Mouse (Mus musculus) megakaryocyte, embryonic 14.5 days (primary cell): ENCODE results near the gene Cpa2. TPM values are rescaled to one million over a fixed set of nuclear protein-coding genes. Genes with fewer than 3 reads are reported as not detected.

ENCODE experiments used
- H3K27me3 ChIP-seq: replicated peaks from 2 replicates; pipeline ENCODE3; 2012; ENCODE audit warnings: inconsistent platforms
- H3K36me3 ChIP-seq: replicated peaks from 2 replicates; pipeline ENCODE3; 2012; ENCODE audit warnings: low read length, inconsistent platforms, mixed read lengths
- H3K4me1 ChIP-seq: 2 replicates; pipeline ENCODE4 v1.6.1; 2012; ENCODE audit warnings: inconsistent platforms
- H3K4me3 ChIP-seq: replicated peaks from 2 replicates; pipeline ENCODE3; 2012; ENCODE audit warnings: moderate library complexity, mild to moderate bottlenecking, inconsistent platforms
- H3K9me3 ChIP-seq: 2 replicates; pipeline ENCODE4 v1.6.1; 2012; ENCODE audit warnings: inconsistent platforms
- FLI1 ChIP-seq: IDR thresholded peaks from 2 replicates; pipeline ENCODE4 v1.6.1; 2012; ENCODE audit warnings: low read length, inconsistent platforms, mixed read lengths
- GATA1 ChIP-seq: IDR thresholded peaks from 3 replicates; pipeline ENCODE4 v1.6.1; 2012; ENCODE audit warnings: mixed read lengths, low read length, inconsistent platforms, borderline replicate concordance
- polyA plus RNA-seq: library from polyadenylated mRNA; stranded (reverse); fragments of >175 nt; gene quantifications from 2 replicates; pipeline ENCODE4 v1.2.3, GENCODE M21; 2012; ENCODE audit warnings: low replicate concordance; ENCODE audit not compliant: insufficient read depth

Gene Cpa2
- polyA plus RNA-seq, 1 experiment, result not detected

DNA sequence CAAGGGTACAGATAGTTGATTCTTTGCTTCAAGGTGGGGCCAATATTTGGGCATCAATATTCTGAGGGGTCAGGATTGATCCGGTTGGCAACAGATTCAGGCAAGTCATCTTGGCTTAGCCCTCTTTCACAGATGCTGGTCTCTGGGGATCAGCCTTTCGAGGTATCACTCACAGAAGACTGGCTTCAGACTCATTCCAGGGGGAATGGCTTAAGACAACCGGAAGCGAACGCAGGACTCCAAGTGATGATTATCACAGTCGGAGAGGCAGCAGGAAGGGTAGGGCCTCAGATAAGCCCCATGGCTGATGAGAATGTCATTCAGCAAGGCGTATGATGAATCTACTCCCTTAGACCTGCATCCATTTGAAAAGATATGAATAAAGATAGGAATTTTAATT is 53.0 kb downstream of the Cpa2 start:
- H3K9me3 ChIP-seq, result no peaks in the 10 kb centered on the region

DNA sequence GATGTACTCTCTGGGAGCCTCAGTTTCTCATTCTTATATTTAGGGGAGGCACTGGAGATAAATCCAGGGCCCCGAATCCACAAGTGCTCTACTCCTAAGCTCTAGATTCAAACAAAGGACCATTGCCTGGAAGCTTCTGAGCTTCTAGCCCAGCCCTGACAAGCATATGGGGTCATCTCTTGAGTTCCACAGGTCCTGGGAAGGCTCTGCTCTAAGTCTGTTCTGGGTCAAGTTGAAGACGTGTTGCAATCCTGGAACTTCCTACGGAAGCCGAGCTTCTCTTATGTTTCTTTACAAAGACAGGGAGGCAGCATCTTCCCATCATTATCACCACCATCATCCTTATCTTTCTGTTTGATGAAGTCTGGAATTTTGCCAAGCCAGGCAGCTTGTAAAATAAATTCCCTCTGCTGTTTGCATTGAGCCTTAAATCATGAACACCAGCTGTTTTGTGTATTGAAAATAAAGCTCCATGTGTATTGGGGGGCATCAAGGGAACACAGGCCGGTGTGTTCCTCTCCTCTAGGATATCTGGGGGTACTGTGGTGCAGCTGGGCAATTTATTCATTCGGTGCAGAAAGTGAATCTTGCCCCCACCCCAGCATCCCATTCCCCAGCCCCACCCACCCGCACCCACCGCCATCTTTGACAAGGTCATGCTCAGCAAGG is 55.0 kb downstream of the Cpa2 start:
- H3K4me3 ChIP-seq, result no peak overlapping the region
- H3K27me3 ChIP-seq, result peaks cover 42% of the 10 kb centered on the region
- no peaks in the 10 kb centered on the region for H3K36me3 ChIP-seq
- no peak for TF ChIP-seq FLI1
- TF ChIP-seq GATA1, result no peak
- no peaks in the 10 kb centered on the region for H3K4me1 ChIP-seq
- no peaks in the 10 kb centered on the region for H3K9me3 ChIP-seq

More for the DNA sequence above, 53.0 kb downstream of the Cpa2 start:
- Histone ChIP-seq H3K4me3 (no peak overlapping the region), H3K27me3 (peaks cover 50% of the 10 kb centered on the region), H3K4me1 (peaks cover 6% of the 10 kb centered on the region; the same call in 1 of the 2 replicates), H3K36me3 (no peaks in the 10 kb centered on the region)
- TF ChIP-seq GATA1 (no peak), FLI1 (no peak)

DNA sequence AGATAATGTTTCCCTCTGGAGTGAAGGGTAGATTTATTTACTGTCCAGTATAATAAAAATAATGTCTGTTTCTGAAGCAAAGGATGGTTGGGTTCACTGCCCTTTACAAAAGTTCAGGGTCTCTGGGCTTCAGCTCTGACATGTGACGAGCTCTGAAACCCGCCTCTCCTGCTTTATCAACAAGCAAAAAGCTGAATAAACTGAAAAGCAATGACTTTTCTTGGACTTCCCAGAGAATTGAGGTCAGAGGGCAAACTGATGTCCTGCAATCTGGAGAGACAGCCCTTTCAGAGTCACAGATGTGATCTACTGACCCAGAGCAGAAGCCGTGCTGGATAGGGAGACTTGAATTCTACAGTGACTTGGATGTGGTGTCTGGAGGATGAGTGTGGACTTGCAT is 58.7 kb downstream of the Cpa2 start:
- peaks cover 35% of the 10 kb centered on the region for H3K27me3 ChIP-seq
- no peak for TF ChIP-seq FLI1
- TF ChIP-seq GATA1, result no peak

DNA sequence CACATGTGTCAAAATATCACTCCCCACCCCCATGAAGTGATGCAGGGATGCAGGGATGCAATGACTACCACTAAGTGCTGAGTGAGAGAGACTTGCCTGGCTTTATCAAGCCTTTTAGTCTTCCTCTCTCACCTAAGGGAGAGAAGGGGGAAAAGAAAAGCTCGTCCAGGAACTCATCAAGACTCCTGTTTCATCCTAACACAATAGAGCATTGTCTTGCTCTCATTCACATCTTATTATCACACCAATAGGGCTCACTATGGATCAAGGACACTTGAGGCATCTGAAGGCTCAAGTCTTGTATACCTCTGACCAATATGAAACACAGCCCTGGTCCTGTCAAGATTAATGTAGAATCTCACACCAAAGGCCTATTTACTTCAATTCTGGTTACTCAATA is 59.6 kb downstream of the Cpa2 start:
- Histone ChIP-seq H3K36me3 (no peaks in the 10 kb centered on the region), H3K27me3 (peaks cover 35% of the 10 kb centered on the region), H3K4me3 (no peak overlapping the region), H3K4me1 (no peaks in the 10 kb centered on the region), H3K9me3 (no peaks in the 10 kb centered on the region)
- TF ChIP-seq FLI1 (no peak), GATA1 (no peak)

More for the DNA sequence above, 58.7 kb downstream of the Cpa2 start:
- no peak overlapping the region for H3K4me3 ChIP-seq
- no peaks in the 10 kb centered on the region for H3K9me3 ChIP-seq
- no peaks in the 10 kb centered on the region for H3K36me3 ChIP-seq
- no peaks in the 10 kb centered on the region for H3K4me1 ChIP-seq

DNA sequence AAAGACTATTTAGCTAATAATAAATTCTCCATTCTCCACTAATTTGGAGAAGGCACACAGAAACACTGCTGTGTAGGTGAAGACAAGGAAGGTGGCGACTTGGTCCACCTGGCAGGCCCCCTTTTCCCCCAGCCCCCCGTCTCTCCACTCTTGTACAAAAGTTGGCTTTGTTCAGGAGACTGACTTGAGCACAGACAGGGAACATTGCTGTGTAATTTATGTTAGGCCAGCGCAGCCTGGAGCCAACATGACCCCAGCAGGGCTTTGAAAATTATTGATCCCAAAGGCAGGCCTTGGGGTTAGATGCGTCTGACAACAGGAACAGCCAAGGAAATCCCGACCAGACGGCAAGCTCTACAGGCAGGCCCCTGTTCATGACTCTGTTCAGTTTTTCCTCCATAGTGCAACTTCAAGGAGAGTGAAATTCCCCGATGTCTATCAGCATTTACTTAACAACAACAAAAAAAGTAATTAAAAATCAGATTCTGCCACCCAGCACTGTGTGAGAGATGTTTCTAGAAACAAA is 63.0 kb downstream of the Cpa2 start:
- H3K27me3 ChIP-seq, result peaks cover 23% of the 10 kb centered on the region
- H3K4me1 ChIP-seq, result no peaks in the 10 kb centered on the region
- H3K4me3 ChIP-seq, result no peak overlapping the region
- no peak for TF ChIP-seq FLI1
- TF ChIP-seq GATA1, result no peak
- no peaks in the 10 kb centered on the region for H3K36me3 ChIP-seq
- H3K9me3 ChIP-seq, result no peaks in the 10 kb centered on the region

- Histone ChIP-seq H3K4me3 (no peak overlapping the region), H3K27me3 (peaks cover 23% of the 10 kb centered on the region), H3K4me1 (no peaks in the 10 kb centered on the region), H3K9me3 (no peaks in the 10 kb centered on the region), H3K36me3 (no peaks in the 10 kb centered on the region)
- TF ChIP-seq GATA1 (no peak), FLI1 (no peak)
These were observed 63.7 kb downstream of the Cpa2 start for GRCm38 (mm10) chr6:30605111-30605510.

DNA sequence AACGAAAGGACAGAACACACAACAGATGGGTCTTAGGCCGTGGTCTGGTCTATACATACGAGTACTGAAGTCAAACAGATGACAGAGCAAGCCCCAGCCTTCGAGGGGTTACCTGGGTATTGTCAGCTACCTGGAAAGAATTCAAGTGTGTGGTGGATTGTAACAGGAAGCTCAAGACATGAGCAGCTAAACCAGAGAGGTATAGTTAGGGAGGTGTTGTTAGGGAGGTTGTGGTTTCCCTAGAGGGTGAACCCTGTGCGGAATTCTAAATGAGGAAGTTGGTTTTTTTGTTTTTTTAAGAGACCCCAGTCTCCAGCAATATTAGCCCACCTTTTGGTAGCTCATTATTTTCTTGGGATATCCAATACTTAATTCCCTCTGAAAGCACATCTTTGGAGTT is 64.3 kb downstream of the Cpa2 start:
- Histone ChIP-seq H3K36me3 (no peaks in the 10 kb centered on the region), H3K4me3 (no peak overlapping the region), H3K4me1 (no peaks in the 10 kb centered on the region), H3K9me3 (no peaks in the 10 kb centered on the region), H3K27me3 (peaks cover 24% of the 10 kb centered on the region)
- TF ChIP-seq FLI1 (no peak), GATA1 (no peak)

DNA sequence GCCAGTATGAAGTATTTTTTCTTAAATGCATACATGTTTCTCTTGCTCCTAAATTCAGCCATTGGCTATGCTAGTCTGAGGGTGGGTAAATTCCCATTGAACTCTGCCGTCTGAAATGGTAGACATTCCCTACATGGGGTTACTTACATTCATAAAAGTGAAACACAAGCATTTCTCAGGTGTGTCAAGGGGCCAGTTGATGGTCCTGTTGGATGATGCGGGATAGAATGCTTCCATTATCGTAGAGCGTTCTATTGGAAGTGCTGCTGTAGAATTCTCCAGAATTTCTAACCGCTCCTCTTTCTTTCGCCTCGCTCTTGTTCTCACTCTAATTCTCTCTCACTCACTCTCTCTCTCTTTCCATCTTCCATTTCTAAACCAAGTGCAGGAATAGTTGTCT is 69.3 kb downstream of the Cpa2 start, which contains the start of gene Cpa5:
Gene Cpa5 (plus strand): TSS at position 301 of the 400 bp plus-strand sequence.
- TF ChIP-seq GATA1 (no peak), FLI1 (no peak)
- Histone ChIP-seq H3K36me3 (no peaks in the 10 kb centered on the region), H3K27me3 (peaks cover 53% of the 10 kb centered on the region), H3K4me3 (no peak within 1 kb of the TSS), H3K9me3 (no peaks in the 10 kb centered on the region), H3K4me1 (no peaks in the 10 kb centered on the region)

- Histone ChIP-seq H3K27me3 (peaks cover 58% of the 10 kb centered on the region), H3K4me3 (no peak overlapping the region), H3K4me1 (no peaks in the 10 kb centered on the region; the same call in 1 of the 2 replicates), H3K9me3 (no peaks in the 10 kb centered on the region), H3K36me3 (no peaks in the 10 kb centered on the region)
- TF ChIP-seq FLI1, result no peak
- no peak for TF ChIP-seq GATA1
These were observed 69.8 kb downstream of the Cpa2 start for GRCm38 (mm10) chr6:30611212-30611611.

Other genes with a start within 250 kb of the Cpa2 start
- 20.5 and 26.8 TPM in 2 replicates for gene Ube2h, start 237.0 kb upstream of the Cpa2 start, polyA plus RNA-seq
- gene Zc3hc1, start 150.6 kb upstream of the Cpa2 start, polyA plus RNA-seq, result 51.0 and 80.3 TPM in 2 replicates
- gene Klhdc10, start 139.7 kb upstream of the Cpa2 start, polyA plus RNA-seq, result 6.6 and 8.2 TPM in 2 replicates
- gene Tmem209, start 31.8 kb upstream of the Cpa2 start, polyA plus RNA-seq, result 1.7 TPM in 1 of 2 replicates, not detected in the other
- gene Ssmem1, start 31.7 kb upstream of the Cpa2 start, polyA plus RNA-seq, result not detected in 2 replicates
- gene Cpa4, start 26.8 kb downstream of the Cpa2 start, polyA plus RNA-seq, result not detected in 2 replicates
- gene Cpa5, start 69.4 kb downstream of the Cpa2 start, polyA plus RNA-seq, result not detected in 2 replicates
- gene Cpa1, start 97.6 kb downstream of the Cpa2 start, polyA plus RNA-seq, result not detected in 2 replicates
- gene Cep41, start 152.2 kb downstream of the Cpa2 start, polyA plus RNA-seq, result 13.1 and 15.8 TPM in 2 replicates
- gene Mest, start 182.0 kb downstream of the Cpa2 start, polyA plus RNA-seq, result 48.4 and 174 TPM in 2 replicates